Comparison of ENCODE assay signal across 9 mouse cellular contexts in the genomic region with DNA sequence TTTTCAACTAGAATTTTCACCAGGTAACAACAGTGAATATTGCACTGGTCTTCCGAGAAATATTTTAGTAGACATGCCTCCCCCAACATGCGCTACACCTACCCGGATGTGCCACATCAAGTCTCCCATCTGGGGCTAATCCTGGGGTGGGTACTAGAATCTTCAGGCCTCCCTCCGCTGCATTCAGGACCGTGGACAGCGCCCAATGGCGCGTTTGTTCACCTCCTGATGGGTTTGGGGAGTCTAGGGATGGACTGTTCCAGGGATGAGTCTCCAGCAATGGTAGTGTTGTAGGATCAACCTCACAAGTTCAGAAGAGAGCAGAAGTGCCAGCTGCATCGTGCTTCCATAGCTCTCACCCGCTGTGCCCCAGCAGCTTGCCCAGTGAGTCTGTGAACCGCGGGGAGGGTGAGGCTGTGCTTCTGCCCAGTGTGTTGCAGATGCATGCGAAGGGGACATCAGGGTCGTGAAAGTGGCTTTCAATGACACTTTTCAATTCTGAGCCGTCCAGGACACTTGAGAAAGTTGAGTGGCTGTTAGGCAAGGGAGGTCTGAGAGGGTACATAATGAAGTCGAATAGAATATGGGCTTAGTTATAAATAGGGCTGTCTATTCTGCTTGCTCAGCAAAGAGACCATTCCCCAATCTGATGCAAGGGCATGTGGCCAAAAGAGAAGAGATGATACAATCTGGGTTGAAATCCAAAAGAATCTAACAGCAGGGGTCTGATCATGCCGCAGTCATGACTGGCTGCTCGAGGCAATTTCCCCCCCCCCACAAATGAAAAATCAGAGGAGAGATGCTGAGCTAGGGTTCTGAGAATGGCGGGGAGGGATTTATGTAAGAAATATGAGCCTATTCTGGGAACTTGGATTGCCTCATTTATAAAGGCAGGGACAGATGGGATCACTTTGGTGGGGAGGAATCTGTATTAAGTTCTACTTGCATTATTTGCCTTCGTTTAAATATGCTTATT.
DNase-seq lines count a peak whose midpoint lies in the region; ATAC-seq and TF ChIP-seq lines count a peak whose summit lies in the region.
"Had no signal": no experiment of that assay in that cellular context is flagged by ENCODE, and none has a peak within 500 bp of the region (broad histone marks: within the 10 kb centered on the region; RNA-seq: fewer than 3 reads in every experiment).

No protein-coding gene starts in this region.

- peak; percentile 30 for DNase-seq in liver
- no peak for DNase-seq in liver, postnatal 0 days
- peak; percentile 46 for DNase-seq in brain, embryonic 18.5 days (ENCODE audit: low read depth, low spot score)
- peak; percentile 72 for DNase-seq in forebrain, embryonic 11.5 days (ENCODE audit: low spot score)
- DNase-seq in neural tube, embryonic 10.5 days (ENCODE audit: extremely low spot score, low spot score) = peak; percentile 61
- no peak for DNase-seq in thymus, postnatal 0 days (ENCODE audit: low spot score)
- no peak for DNase-seq in adrenal gland, adult 8-10 months

- no peak for ATAC-seq in liver, postnatal 0 days
- no peak for ATAC-seq in forebrain, embryonic 11.5 days (replicated peaks; ENCODE audit: low FRiP score)
- ATAC-seq: inflammation-experienced regulatory T-cells, adult 6 months had no signal

- no peak overlapping the region for H3K4me2 ChIP-seq in liver, postnatal 0 days (ENCODE audit: low read depth, low read length)
- no peak overlapping the region for H3K4me2 ChIP-seq in forebrain, embryonic 11.5 days (ENCODE audit: low read depth, low read length, severe bottlenecking)

- no peak overlapping the region for H3K4me3 ChIP-seq in liver, postnatal 0 days (ENCODE audit: low read depth, low read length)
- H3K4me3 ChIP-seq in forebrain, embryonic 11.5 days (ENCODE audit: low read depth, low read length) = no peak overlapping the region

- no peaks in the 10 kb centered on the region; the same call in 1 of the 2 replicates for H3K9me3 ChIP-seq in liver, postnatal 0 days (ENCODE audit: low read length)
- H3K9me3 ChIP-seq in forebrain, embryonic 11.5 days (ENCODE audit: control insufficient read depth, low read length) = no peaks in the 10 kb centered on the region

- TF ChIP-seq EP300 in liver, postnatal 0 days (IDR thresholded peaks at IDR 0.05; ENCODE audit: low read depth) = no peak

- H3K4me1 ChIP-seq in liver, postnatal 0 days (ENCODE audit: insufficient read depth) = no peaks in the 10 kb centered on the region
- no peaks in the 10 kb centered on the region for H3K4me1 ChIP-seq in forebrain, embryonic 11.5 days (replicated peaks; ENCODE audit: control insufficient read depth, insufficient read depth, low read length)

- no peak for TF ChIP-seq CTCF in liver, postnatal 0 days (IDR thresholded peaks at IDR 0.05; ENCODE audit: low read depth)

- no peak overlapping the region for H3K27ac ChIP-seq in liver, postnatal 0 days (ENCODE audit: low read depth)
- H3K27ac ChIP-seq in forebrain, embryonic 11.5 days (ENCODE audit: low read depth, low read length) = no peak overlapping the region
- H3K27ac ChIP-seq: liver, embryonic 14.5 days had no signal

- H3K36me3 ChIP-seq in liver, postnatal 0 days (replicated peaks; ENCODE audit: insufficient read depth, low read length) = no peaks in the 10 kb centered on the region
- H3K36me3 ChIP-seq in forebrain, embryonic 11.5 days (ENCODE audit: control insufficient read depth, insufficient read depth, low read length) = no peaks in the 10 kb centered on the region

- H3K9ac ChIP-seq in liver, postnatal 0 days (replicated peaks) = no peak overlapping the region
- H3K9ac ChIP-seq in forebrain, embryonic 11.5 days (ENCODE audit: low read length) = no peak overlapping the region
- H3K9ac ChIP-seq: liver, embryonic 14.5 days had no signal

- no peaks in the 10 kb centered on the region for H3K27me3 ChIP-seq in liver, postnatal 0 days (ENCODE audit: insufficient read depth, low read length)
- no peaks in the 10 kb centered on the region for H3K27me3 ChIP-seq in forebrain, embryonic 11.5 days (ENCODE audit: control insufficient read depth, insufficient read depth, low read length)

- WGBS in liver, postnatal 0 days (ENCODE audit: insufficient replicate concordance) = 53% methylated on average over 20 of the region's 20 CpGs
- 61% methylated on average over 20 of the region's 20 CpGs for WGBS in forebrain, embryonic 11.5 days

Comparison
In these comparisons a context has a peak if more than half of its experiments do, and no peak if none do; other contexts are left out.
1. DNase-seq: peak in liver (single experiment), brain, embryonic 18.5 days (single experiment), forebrain, embryonic 11.5 days (single experiment) and neural tube, embryonic 10.5 days (single experiment); none in liver, postnatal 0 days (single experiment), thymus, postnatal 0 days (single experiment) and adrenal gland, adult 8-10 months (single experiment).